Mouse (Mus musculus) liver, embryonic 14.5 days (tissue): ENCODE results near the gene Ocrl.

Source experiments
- CTCF ChIP-seq: IDR thresholded peaks from 2 replicates; pipeline ENCODE4 v1.5.1; 2016; ENCODE audit warnings: antibody characterized with exemption, low read depth, control low read depth
- EP300 ChIP-seq: IDR thresholded peaks from 2 replicates; pipeline ENCODE4 v1.6.1; 2016; ENCODE audit warnings: antibody characterized with exemption, low read depth

DNA sequence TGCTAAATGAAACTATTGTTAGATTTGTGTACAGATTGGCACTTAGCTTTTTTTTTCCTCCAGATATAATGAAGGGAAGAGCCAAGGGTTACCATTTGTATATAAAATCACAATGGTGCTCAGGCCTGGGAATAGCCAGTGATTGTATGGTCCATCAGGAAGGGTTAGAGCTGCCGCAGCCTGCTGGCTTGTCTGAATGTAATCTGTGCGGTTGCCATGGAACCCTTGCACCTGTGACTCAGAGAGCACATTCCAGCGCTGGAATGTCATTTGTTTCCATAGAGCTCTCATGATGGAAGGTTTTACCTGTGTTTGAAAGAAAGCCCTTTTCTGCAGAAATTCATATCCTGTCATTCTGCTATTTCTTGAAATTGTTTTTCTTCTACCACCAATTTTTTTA lies 37.5 kb downstream of the Ocrl start:
- TF ChIP-seq CTCF (no peak), EP300 (no peak)
